Mouse (Mus musculus): ENCODE data around the gene Trim43a.

DNA sequence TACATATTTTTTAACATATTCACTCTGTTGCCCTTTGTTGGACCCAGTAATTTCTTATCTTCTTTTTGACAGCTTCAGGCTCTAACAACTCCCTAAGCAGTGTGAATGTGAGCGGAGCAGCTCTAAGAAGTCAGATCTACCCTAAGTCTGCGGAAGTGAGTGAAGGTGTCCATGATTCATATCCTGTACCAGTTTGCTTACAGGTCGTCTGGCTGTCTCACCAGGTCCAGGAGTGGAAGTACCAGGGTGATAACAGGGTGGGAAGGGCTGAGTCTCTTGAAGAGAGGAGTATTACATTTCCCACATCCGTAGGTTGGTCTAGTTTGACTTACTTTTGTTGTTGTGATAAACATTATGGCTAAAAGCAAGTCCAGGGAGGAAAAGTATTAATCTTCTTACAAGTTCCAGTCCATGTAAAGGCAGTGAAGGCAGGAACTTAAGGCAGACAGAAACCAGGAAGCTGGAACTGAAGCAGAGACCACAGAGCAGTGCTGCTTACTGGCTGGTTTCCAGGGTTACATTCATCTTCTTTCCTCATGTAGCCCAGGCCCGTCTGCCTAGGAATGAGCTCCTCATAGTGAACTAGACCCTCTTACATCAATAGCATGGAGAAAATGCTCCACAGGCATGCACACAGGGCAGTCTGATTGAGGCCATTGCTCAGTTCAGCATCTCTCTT is 41.0 kb upstream of the Trim43a start:
- no peak for TF ChIP-seq CTCF (IDR thresholded peaks at IDR 0.05; ENCODE audit: low read depth)
- TF ChIP-seq EP300 (IDR thresholded peaks at IDR 0.05; ENCODE audit: low read depth), result no peak

Data from heart, postnatal 0 days (tissue).